In the genomic region with DNA sequence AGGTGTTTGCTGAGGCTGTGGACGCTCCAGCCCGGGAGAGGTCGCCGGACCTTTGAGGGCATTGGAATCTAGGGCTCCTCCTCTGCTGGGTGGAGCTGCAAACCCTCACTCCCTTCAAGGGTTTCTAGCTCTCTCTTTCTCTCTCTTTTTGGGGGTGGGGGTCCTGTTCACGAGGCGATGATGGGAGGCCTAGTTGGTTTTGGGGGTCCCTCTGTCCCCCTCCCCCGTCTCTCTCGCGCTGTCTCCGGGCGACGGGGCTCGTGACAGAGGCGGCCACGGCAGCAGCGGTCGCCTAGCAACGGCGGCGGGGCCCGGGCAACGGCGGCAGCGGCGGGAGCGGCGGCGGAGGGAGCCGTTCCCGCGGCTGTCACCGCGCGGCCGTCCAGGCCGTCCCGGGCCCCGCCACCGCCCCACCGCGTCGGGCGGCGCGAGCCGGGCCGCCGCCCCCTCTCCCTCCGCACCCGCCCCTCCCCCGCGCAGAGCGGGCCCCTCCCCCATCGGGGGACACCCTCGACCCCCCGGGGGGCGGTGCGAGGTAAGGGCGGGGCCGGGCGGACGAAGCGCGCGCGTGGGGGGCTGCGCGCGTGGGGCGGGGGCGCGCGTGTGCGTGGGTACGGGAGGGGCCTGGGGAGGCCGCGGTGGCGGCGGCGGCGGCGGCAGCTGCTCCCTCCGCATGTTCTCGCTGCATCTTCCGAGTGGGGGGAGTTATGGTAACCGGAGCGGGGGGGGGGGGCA, we compare ENCODE assay signal across 8 mouse cellular contexts. TPM values are rescaled to one million over a fixed set of nuclear protein-coding genes. Genes with fewer than 3 reads are reported as not detected.
DNase-seq lines count a peak whose midpoint lies in the region; ATAC-seq and TF ChIP-seq lines count a peak whose summit lies in the region.

No protein-coding gene starts in this region.

- H3K79me2 ChIP-seq in myocyte (ENCODE audit: control insufficient read depth, insufficient read depth), result no peaks in the 10 kb centered on the region

- 0 out of 2 replicates have a peak, but pooled peaks have one; percentile 22 for TF ChIP-seq CTCF in hindbrain, postnatal 0 days (IDR thresholded peaks at IDR 0.05; ENCODE audit: low read depth)

- H3K4me1 ChIP-seq in forebrain, embryonic 10.5 days, result peaks cover 92% of the 10 kb centered on the region
- peaks cover 50% of the 10 kb centered on the region for H3K4me1 ChIP-seq in hindbrain, postnatal 0 days (ENCODE audit: insufficient read depth, low read length)

- no peak for TF ChIP-seq POLR2A in myocyte (IDR thresholded peaks at IDR 0.05; ENCODE audit: insufficient read length, low read depth)

- H3K9me3 ChIP-seq in forebrain, embryonic 10.5 days, result no peaks in the 10 kb centered on the region
- H3K9me3 ChIP-seq in hindbrain, postnatal 0 days (ENCODE audit: low read length), result no peaks in the 10 kb centered on the region

- no peak overlapping the region for H3ac ChIP-seq in myocyte (ENCODE audit: control insufficient read depth, insufficient read length)

- H3K27me3 ChIP-seq in forebrain, embryonic 10.5 days (ENCODE audit: poor library complexity, severe bottlenecking), result peaks cover 29% of the 10 kb centered on the region
- no peaks in the 10 kb centered on the region for H3K27me3 ChIP-seq in hindbrain, postnatal 0 days (ENCODE audit: insufficient read depth, low read length)
- H3K27me3 ChIP-seq in myocyte (ENCODE audit: control insufficient read depth, insufficient read depth, insufficient read length), result no peaks in the 10 kb centered on the region

- peak overlapping the region; percentile 74 for H3K9ac ChIP-seq in hindbrain, postnatal 0 days (replicated peaks; ENCODE audit: low read length)

- under 1% methylated on average over 33 of the region's 87 CpGs for WGBS in forebrain, embryonic 10.5 days
- WGBS in hindbrain, postnatal 0 days, result 2% methylated on average over 41 of the region's 87 CpGs

- ATAC-seq in hindbrain, postnatal 0 days, result peak; percentile 33; the same call in 1 of the 2 replicates
- ATAC-seq in granulocyte monocyte progenitor cell, adult 5-6 weeks (replicated peaks; ENCODE audit: poor library complexity, severe bottlenecking), result no peak; the same call in 1 of the 2 replicates

- peak overlapping the region; percentile 79 for H3K4me3 ChIP-seq in forebrain, embryonic 10.5 days
- H3K4me3 ChIP-seq in hindbrain, postnatal 0 days (ENCODE audit: low read length), result peak overlapping the region; percentile 69
- H3K4me3 ChIP-seq in myocyte, result peak overlapping the region; percentile 25

- peak; percentile 38 for DNase-seq in spleen, adult 12 weeks (ENCODE audit: low spot score)
- DNase-seq in spleen, postnatal 14 days (ENCODE audit: low spot score in 2 of 2), result no peak
- peak; percentile 76 to 86 for DNase-seq in adrenal gland, postnatal 36 days
- DNase-seq in forebrain, embryonic 10.5 days (ENCODE audit: extremely low spot score, low spot score), result no peak
- peak; percentile 75 for DNase-seq in hindbrain, postnatal 0 days (ENCODE audit: low spot score)
- peak; percentile 64 for DNase-seq in liver

- peak overlapping the region; percentile 93 for H3K27ac ChIP-seq in forebrain, embryonic 10.5 days
- peak overlapping the region; percentile 91 for H3K27ac ChIP-seq in hindbrain, postnatal 0 days

- H3K36me3 ChIP-seq in forebrain, embryonic 10.5 days (replicated peaks), result peaks cover 24% of the 10 kb centered on the region
- H3K36me3 ChIP-seq in hindbrain, postnatal 0 days (ENCODE audit: insufficient read depth, low read length), result no peaks in the 10 kb centered on the region; the same call in 1 of the 2 replicates
- H3K36me3 ChIP-seq in myocyte (ENCODE audit: control insufficient read depth, insufficient read depth), result no peaks in the 10 kb centered on the region

- peak overlapping the region; percentile 89 for H3K4me2 ChIP-seq in hindbrain, postnatal 0 days (ENCODE audit: low read depth, low read length)
- peak overlapping the region; percentile 70 for H3K4me2 ChIP-seq in myocyte (ENCODE audit: low read depth)

TF ChIP-seq in myocyte, 11 proteins besides CTCF, POLR2A, EP300 and RAD21:
- TF ChIP-seq E2F4 (IDR thresholded peaks at IDR 0.05; ENCODE audit: insufficient read depth) (no peak), MYOG (IDR thresholded peaks at IDR 0.05; ENCODE audit: control insufficient read depth in 1 of 3, insufficient read depth in 1 of 3, insufficient read length in 2 of 3, low read depth in 2 of 3) (peak in 1 of 3 experiments; percentile 12), MYOD1 (IDR thresholded peaks at IDR 0.05; ENCODE audit: control insufficient read depth in 1 of 3, insufficient read length in 2 of 3, low read depth in 2 of 3) (peak in 1 of 3 experiments; percentile 56)

RNA-seq across cellular contexts. Expression of a gene that starts 7.4 kb away (rescaled TPM):
- 10 to 100 TPM; 11.4 to 18.6 TPM for total RNA-seq in adrenal gland, postnatal 36 days (2021)
- polyA plus RNA-seq in forebrain, embryonic 10.5 days (2016; fragmentation: Nextera tagmentation; extraction: Ambion mirVana), result 1.5 and 1.9 TPM in 2 replicates
- total RNA-seq in hindbrain, postnatal 0 days (2014; rRNA removed), result 53.4 and 74.2 TPM in 2 replicates
- 4.4 and 5.3 TPM in 2 replicates for polyA plus RNA-seq in hindbrain, postnatal 0 days (2015; fragmentation: Nextera tagmentation; extraction: Ambion mirVana)
- polyA plus RNA-seq in myocyte (2012; fragmentation: generic; extraction: Trizol), result 5.2 TPM
- total RNA-seq in granulocyte monocyte progenitor cell, adult 5-6 weeks (2014; fragmentation: Nextera tagmentation), result 7.2 and 10.1 TPM in 2 replicates
- total RNA-seq in granulocyte monocyte progenitor cell, adult 5-6 weeks (2017), result 0.31 and 0.69 TPM in 2 replicates

RNA-seq across cellular contexts. Expression of a gene that starts 9.1 kb away (rescaled TPM):
- 100 to 1,000 TPM; 129 to 165 TPM for total RNA-seq in adrenal gland, postnatal 36 days (2021)
- 180 and 184 TPM in 2 replicates for polyA plus RNA-seq in forebrain, embryonic 10.5 days (2016; fragmentation: Nextera tagmentation; extraction: Ambion mirVana)
- total RNA-seq in hindbrain, postnatal 0 days (2014; rRNA removed), result 59.0 and 63.8 TPM in 2 replicates
- polyA plus RNA-seq in hindbrain, postnatal 0 days (2015; fragmentation: Nextera tagmentation; extraction: Ambion mirVana), result 149 and 152 TPM in 2 replicates
- polyA plus RNA-seq in myocyte (2012; fragmentation: generic; extraction: Trizol), result 169 TPM
- total RNA-seq in granulocyte monocyte progenitor cell, adult 5-6 weeks (2014; fragmentation: Nextera tagmentation), result 226 and 256 TPM in 2 replicates
- total RNA-seq in granulocyte monocyte progenitor cell, adult 5-6 weeks (2017), result 47.5 and 60.5 TPM in 2 replicates

RNA-seq across cellular contexts. Expression of a gene that starts 15.6 kb away (rescaled TPM):
- total RNA-seq in adrenal gland, postnatal 36 days (2021), result 10 to 100 TPM; 34.2 to 37.9 TPM
- polyA plus RNA-seq in forebrain, embryonic 10.5 days (2016; fragmentation: Nextera tagmentation; extraction: Ambion mirVana), result 2.8 and 2.9 TPM in 2 replicates
- 45.7 and 49.5 TPM in 2 replicates for total RNA-seq in hindbrain, postnatal 0 days (2014; rRNA removed)
- 30.0 and 30.8 TPM in 2 replicates for polyA plus RNA-seq in hindbrain, postnatal 0 days (2015; fragmentation: Nextera tagmentation; extraction: Ambion mirVana)
- polyA plus RNA-seq in myocyte (2012; fragmentation: generic; extraction: Trizol), result 9.6 TPM
- total RNA-seq in granulocyte monocyte progenitor cell, adult 5-6 weeks (2014; fragmentation: Nextera tagmentation), result 3.4 and 9.3 TPM in 2 replicates
- total RNA-seq in granulocyte monocyte progenitor cell, adult 5-6 weeks (2017), result 1.4 and 2.1 TPM in 2 replicates

RNA-seq across cellular contexts. Expression of a gene that starts 24.5 kb away (rescaled TPM):
- 10 to 100 TPM in 1 of 2 experiments, 1 to 10 TPM in 1; 9.9 to 10.5 TPM for total RNA-seq in adrenal gland, postnatal 36 days (2021)
- 17.5 and 20.1 TPM in 2 replicates for polyA plus RNA-seq in forebrain, embryonic 10.5 days (2016; fragmentation: Nextera tagmentation; extraction: Ambion mirVana)
- 21.4 and 22.7 TPM in 2 replicates for total RNA-seq in hindbrain, postnatal 0 days (2014; rRNA removed)
- polyA plus RNA-seq in hindbrain, postnatal 0 days (2015; fragmentation: Nextera tagmentation; extraction: Ambion mirVana), result 6.6 and 7.8 TPM in 2 replicates
- polyA plus RNA-seq in myocyte (2012; fragmentation: generic; extraction: Trizol), result 8.8 TPM
- 9.4 and 14.4 TPM in 2 replicates for total RNA-seq in granulocyte monocyte progenitor cell, adult 5-6 weeks (2014; fragmentation: Nextera tagmentation)
- total RNA-seq in granulocyte monocyte progenitor cell, adult 5-6 weeks (2017), result 14.3 and 17.7 TPM in 2 replicates

RNA-seq across cellular contexts. Expression of a gene that starts 31.6 kb away (rescaled TPM):
- total RNA-seq in adrenal gland, postnatal 36 days (2021), result 1 to 10 TPM; 1.7 to 1.9 TPM
- polyA plus RNA-seq in forebrain, embryonic 10.5 days (2016; fragmentation: Nextera tagmentation; extraction: Ambion mirVana), result 11.7 and 12.5 TPM in 2 replicates
- 1.6 and 4.7 TPM in 2 replicates for total RNA-seq in hindbrain, postnatal 0 days (2014; rRNA removed)
- polyA plus RNA-seq in hindbrain, postnatal 0 days (2015; fragmentation: Nextera tagmentation; extraction: Ambion mirVana), result 3.2 TPM in 2 replicates
- 15.4 TPM for polyA plus RNA-seq in myocyte (2012; fragmentation: generic; extraction: Trizol)
- total RNA-seq in granulocyte monocyte progenitor cell, adult 5-6 weeks (2014; fragmentation: Nextera tagmentation), result 6.0 and 6.2 TPM in 2 replicates
- 8.7 and 12.6 TPM in 2 replicates for total RNA-seq in granulocyte monocyte progenitor cell, adult 5-6 weeks (2017)

Comparison
In these comparisons a context has a peak if more than half of its experiments do, and no peak if none do; other contexts are left out.
1. DNase-seq: peak in spleen, adult 12 weeks (single experiment), adrenal gland, postnatal 36 days (2 of 2), hindbrain, postnatal 0 days (single experiment) and liver (single experiment); none in spleen, postnatal 14 days (0 of 2) and forebrain, embryonic 10.5 days (single experiment).
2. H3K4me3 ChIP-seq: peak in every context shown above with its lines; median percentile 79 in forebrain, embryonic 10.5 days; 69 in hindbrain, postnatal 0 days; 25 in myocyte.